Comparison of ENCODE assay signal across 10 mouse cellular contexts in genomic region chr19:37529975-37530515, GRCm38 (mm10). TPM values are rescaled to one million over a fixed set of nuclear protein-coding genes. Genes with fewer than 3 reads are reported as not detected.
DNase-seq lines count a peak whose midpoint lies in the region; ATAC-seq and TF ChIP-seq lines count a peak whose summit lies in the region.
"Had no signal": no experiment of that assay in that cellular context is flagged by ENCODE, and none has a peak within 500 bp of the region (broad histone marks: within the 10 kb centered on the region; RNA-seq: fewer than 3 reads in every experiment).

No protein-coding gene starts in this region.

- no peaks in the 10 kb centered on the region for H3K4me1 ChIP-seq in kidney, postnatal 0 days (replicated peaks; ENCODE audit: insufficient read depth, low read length)
- H3K4me1 ChIP-seq in kidney, embryonic 15.5 days, result no peaks in the 10 kb centered on the region
- no peaks in the 10 kb centered on the region for H3K4me1 ChIP-seq in lung, embryonic 14.5 days (ENCODE audit: insufficient read depth)
- H3K4me1 ChIP-seq: heart, embryonic 15.5 days had no signal

- peak; percentile 49 for DNase-seq in adrenal gland, postnatal 14 days
- DNase-seq in adrenal gland, postnatal 25 days, result no peak
- peak; percentile 84 for DNase-seq in kidney, postnatal 0 days (ENCODE audit: low spot score)
- DNase-seq in T-cell, adult 2 months (ENCODE audit: low spot score), result peak; percentile 48
- DNase-seq in forelimb bud, embryonic 11.5 days (ENCODE audit: low read depth, low spot score), result peak; percentile 72
- peak; percentile 92 for DNase-seq in lung, embryonic 14.5 days
- peak; percentile 44 for DNase-seq in right cerebral cortex, postnatal 4 days

- H3K27me3 ChIP-seq in kidney, postnatal 0 days (ENCODE audit: insufficient read depth, low read length), result no peaks in the 10 kb centered on the region
- H3K27me3 ChIP-seq in kidney, embryonic 15.5 days, result 0 out of 2 replicates have a peak, but pooled peaks cover 2% of the 10 kb centered on the region
- no peaks in the 10 kb centered on the region for H3K27me3 ChIP-seq in lung, embryonic 14.5 days (ENCODE audit: insufficient read depth, low read length)
- H3K27me3 ChIP-seq: heart, embryonic 15.5 days had no signal

- H3K4me3 ChIP-seq in kidney, postnatal 0 days (replicated peaks; ENCODE audit: low read depth, low read length), result no peak overlapping the region
- H3K4me3 ChIP-seq in kidney, embryonic 15.5 days (replicated peaks), result no peak overlapping the region
- H3K4me3 ChIP-seq in lung, embryonic 14.5 days (ENCODE audit: low read depth, low read length), result no peak overlapping the region
- H3K4me3 ChIP-seq: heart, embryonic 15.5 days; myocyte had no signal

- no peak for ATAC-seq in kidney, postnatal 0 days (replicated peaks; ENCODE audit: low FRiP score, low read depth)
- ATAC-seq in kidney, embryonic 15.5 days (replicated peaks; ENCODE audit: low FRiP score), result no peak
- peak; percentile 35; the same call in 1 of the 2 replicates for ATAC-seq in lung, embryonic 14.5 days (ENCODE audit: insufficient read depth)

- no peak overlapping the region for H3K27ac ChIP-seq in kidney, postnatal 0 days
- no peak overlapping the region for H3K27ac ChIP-seq in kidney, embryonic 15.5 days
- H3K27ac ChIP-seq in lung, embryonic 14.5 days (ENCODE audit: low read depth), result no peak overlapping the region
- H3K27ac ChIP-seq: heart, embryonic 15.5 days had no signal

- H3K9me3 ChIP-seq in kidney, postnatal 0 days (replicated peaks; ENCODE audit: low read length), result no peaks in the 10 kb centered on the region
- H3K9me3 ChIP-seq in kidney, embryonic 15.5 days (replicated peaks), result no peaks in the 10 kb centered on the region
- H3K9me3 ChIP-seq in lung, embryonic 14.5 days (ENCODE audit: low read depth, low read length), result no peaks in the 10 kb centered on the region
- H3K9me3 ChIP-seq: heart, embryonic 15.5 days had no signal

- H3K36me3 ChIP-seq in kidney, postnatal 0 days (ENCODE audit: insufficient read depth, low read length), result no peaks in the 10 kb centered on the region
- H3K36me3 ChIP-seq in kidney, embryonic 15.5 days, result no peaks in the 10 kb centered on the region
- H3K36me3 ChIP-seq in lung, embryonic 14.5 days (ENCODE audit: insufficient read depth), result no peaks in the 10 kb centered on the region
- H3K36me3 ChIP-seq: heart, embryonic 15.5 days had no signal

- no peak overlapping the region for H3K9ac ChIP-seq in kidney, postnatal 0 days (ENCODE audit: low read depth, low read length)
- H3K9ac ChIP-seq in kidney, embryonic 15.5 days, result no peak overlapping the region
- H3K9ac ChIP-seq in lung, embryonic 14.5 days, result no peak overlapping the region
- H3K9ac ChIP-seq: heart, embryonic 15.5 days had no signal

- 26% methylated on average over 7 of the region's 7 CpGs for WGBS in kidney, postnatal 0 days
- 35% methylated on average over 7 of the region's 7 CpGs for WGBS in kidney, embryonic 15.5 days
- 26% methylated on average over 7 of the region's 7 CpGs for WGBS in lung, embryonic 14.5 days

- peak; percentile 85 for TF ChIP-seq CTCF in kidney, postnatal 0 days (IDR thresholded peaks at IDR 0.05; ENCODE audit: low read depth)
- peak; percentile 73 for TF ChIP-seq CTCF in lung, embryonic 14.5 days (IDR thresholded peaks at IDR 0.05; ENCODE audit: low read depth)

- no peak overlapping the region for H3K4me2 ChIP-seq in kidney, postnatal 0 days (ENCODE audit: low read length)
- H3K4me2 ChIP-seq in kidney, embryonic 15.5 days, result no peak overlapping the region
- H3K4me2 ChIP-seq in lung, embryonic 14.5 days, result no peak overlapping the region
- H3K4me2 ChIP-seq: heart, embryonic 15.5 days had no signal

RNA-seq across cellular contexts. Expression of gene Exoc6, which starts 20.2 kb away (rescaled TPM):
- 22.5 and 26.9 TPM in 2 replicates for total RNA-seq in adrenal gland, postnatal 14 days (2021)
- 15.7 and 21.4 TPM in 2 replicates for total RNA-seq in adrenal gland, postnatal 25 days (2021)
- 28.1 and 29.9 TPM in 2 replicates for polyA plus RNA-seq in kidney, postnatal 0 days (2015; fragmentation: Nextera tagmentation; extraction: Ambion mirVana)
- polyA plus RNA-seq in kidney, embryonic 15.5 days (2015; fragmentation: Nextera tagmentation; extraction: Ambion mirVana), result 23.2 and 23.4 TPM in 2 replicates
- 11.6 and 13.2 TPM in 2 replicates for polyA plus RNA-seq in lung, embryonic 14.5 days (2014; fragmentation: Nextera tagmentation; extraction: Ambion mirVana)
